Mouse (Mus musculus) CH12.LX (cell line): ENCODE measurements at regions not wholly inside any gene's neighbourhood (a gene's known extent, or its start where the extent isn't known, plus 50 kb on each side); places are given as distances from the start of the nearest gene placed in this dataset.

Experiments
- DNase-seq: peaks from one replicate; pipeline ENCODE4 v3.0.0-alpha.2; 2013; ENCODE audit errors: extremely low read depth
- H3K27ac ChIP-seq: 2 replicates; pipeline ENCODE4 v1.5.1; 2012; ENCODE audit warnings: low read depth, mild to moderate bottlenecking, control low read depth, moderate library complexity; ENCODE audit not compliant: insufficient read depth
- H3K27me3 ChIP-seq: replicated peaks from 2 replicates; pipeline ENCODE3; 2012; ENCODE audit warnings: inconsistent platforms
- H3K36me3 ChIP-seq, 2 experiments: replicated peaks in 1 of 2; 2 replicates each; pipeline versions ENCODE3 to v1.6.1; 2012; ENCODE audit warnings: inconsistent platforms in 1 of 2, low read length in 1 of 2, mild to moderate bottlenecking in 1 of 2, mixed read lengths in 1 of 2, moderate library complexity in 1 of 2; ENCODE audit not compliant: control insufficient read depth in 1 of 2, insufficient read depth in 1 of 2
- H3K4me1 ChIP-seq, 2 experiments: 2 replicates each; pipeline ENCODE4 v1.6.1; 2012; ENCODE audit warnings: inconsistent platforms in 1 of 2, moderate library complexity in 1 of 2; ENCODE audit not compliant: insufficient read depth in 2 of 2, control insufficient read depth in 1 of 2
- H3K4me2 ChIP-seq: 2 replicates; pipeline ENCODE4 v1.6.1; 2012; ENCODE audit warnings: low read depth, mild to moderate bottlenecking, control low read depth; ENCODE audit not compliant: poor library complexity, insufficient read depth, severe bottlenecking
- H3K4me3 ChIP-seq, 3 experiments: fragments of 150-350 bp in 1 of 3; sonication (generic) in 1 of 3; replicated peaks in 1 of 3; 2 replicates each; pipeline versions ENCODE3 to v1.5.1; 2011 to 2012; ENCODE audit warnings: low read depth in 2 of 3, low read length in 2 of 3, mild to moderate bottlenecking in 2 of 3, moderate library complexity in 2 of 3, control low read depth in 1 of 3, improper control_type of control experiment in 1 of 3, inconsistent platforms in 1 of 3, mixed read lengths in 1 of 3; ENCODE audit not compliant: poor library complexity in 1 of 3
- H3K79me2 ChIP-seq: replicated peaks from 2 replicates; pipeline ENCODE4 v1.6.1; 2012; ENCODE audit warnings: mild to moderate bottlenecking, moderate library complexity; ENCODE audit not compliant: control insufficient read depth, poor library complexity, insufficient read depth, severe bottlenecking; ENCODE audit errors: extremely low read depth
- H3K9ac ChIP-seq: 2 replicates; pipeline ENCODE4 v1.6.1; 2012; ENCODE audit warnings: low read depth, mild to moderate bottlenecking, control low read depth, moderate library complexity; ENCODE audit not compliant: insufficient read depth
- H3K9me3 ChIP-seq: replicated peaks from 2 replicates; pipeline ENCODE3; 2012; ENCODE audit warnings: low read length, inconsistent platforms, mixed read lengths
- BHLHE40 ChIP-seq: IDR thresholded peaks from 2 replicates; pipeline ENCODE4 v1.6.1; 2011; ENCODE audit warnings: mild to moderate bottlenecking, low read depth, low read length, improper control_type of control experiment
- ELF1 ChIP-seq: IDR thresholded peaks from 2 replicates; pipeline ENCODE4 v1.6.1; 2014; ENCODE audit warnings: low read depth, mild to moderate bottlenecking, inconsistent platforms, low read length, improper control_type of control experiment
- EP300 ChIP-seq: IDR thresholded peaks from 2 replicates; pipeline ENCODE4 v1.6.1; 2011; ENCODE audit warnings: low read length, improper control_type of control experiment
- ETS1 ChIP-seq: conservative IDR thresholded peaks from 2 replicates; pipeline ENCODE4 v1.6.1; 2012; ENCODE audit warnings: low read depth, mild to moderate bottlenecking, inconsistent platforms, low read length, improper control_type of control experiment, moderate library complexity
- JUN ChIP-seq: IDR thresholded peaks from 2 replicates; pipeline ENCODE4 v1.6.1; 2011; ENCODE audit warnings: low read depth, mild to moderate bottlenecking, low read length, improper control_type of control experiment, moderate library complexity; ENCODE audit not compliant: insufficient read depth
- JUND ChIP-seq: conservative IDR thresholded peaks from 2 replicates; pipeline ENCODE4 v1.6.1; 2011; ENCODE audit warnings: low read depth, low read length, improper control_type of control experiment
- MAFK ChIP-seq: IDR thresholded peaks from 2 replicates; pipeline ENCODE4 v1.6.1; 2011; ENCODE audit warnings: low read length, improper control_type of control experiment; ENCODE audit not compliant: insufficient replicate concordance
- MAX ChIP-seq: IDR thresholded peaks from 2 replicates; pipeline ENCODE4 v1.6.1; 2011; ENCODE audit warnings: low read length, improper control_type of control experiment
- MAZ ChIP-seq: IDR thresholded peaks from 2 replicates; pipeline ENCODE4 v1.6.1; 2012; ENCODE audit warnings: low read depth, mild to moderate bottlenecking, inconsistent platforms, low read length, improper control_type of control experiment, moderate library complexity
- MEF2A ChIP-seq: IDR thresholded peaks from 2 replicates; pipeline ENCODE4 v1.6.1; 2014; ENCODE audit warnings: low read depth, mild to moderate bottlenecking, inconsistent platforms, low read length, improper control_type of control experiment, borderline replicate concordance
- MYC ChIP-seq: IDR thresholded peaks from 2 replicates; pipeline ENCODE4 v1.6.1; 2011; ENCODE audit warnings: low read depth, mild to moderate bottlenecking, improper control_type of control experiment, low read length
- POLR2A ChIP-seq: IDR thresholded peaks from 2 replicates; pipeline ENCODE4 v1.6.1; 2011; ENCODE audit warnings: low read depth, mild to moderate bottlenecking, improper control_type of control experiment, low read length
- TBP ChIP-seq: conservative IDR thresholded peaks from 2 replicates; pipeline ENCODE4 v1.6.1; 2011; ENCODE audit warnings: low read depth, low read length, improper control_type of control experiment
- TCF12 ChIP-seq: IDR thresholded peaks from 2 replicates; pipeline ENCODE4 v1.6.1; 2014; ENCODE audit warnings: low read depth, mild to moderate bottlenecking, inconsistent platforms, low read length, improper control_type of control experiment
- UBTF ChIP-seq: IDR thresholded peaks from 2 replicates; pipeline ENCODE4 v1.6.1; 2012; ENCODE audit warnings: low read depth, mild to moderate bottlenecking, inconsistent platforms, low read length, improper control_type of control experiment, moderate library complexity
- ZKSCAN1 ChIP-seq: IDR thresholded peaks from 2 replicates; pipeline ENCODE4 v1.6.1; 2012; ENCODE audit warnings: low read depth, inconsistent platforms, low read length, improper control_type of control experiment, borderline replicate concordance
- dilution Hi-C: fragments of 300-500 bp; cut with MboI; formaldehyde crosslinking; loops from 2 replicates; pipeline ENCODE4 v1.14.3; 2020; ENCODE audit warnings: low sequenced_read_pairs; ENCODE audit not compliant: extremely low pct_unique_long_range_greater_than_20kb, extremely low pct_ligation_motif_present
- in situ Hi-C: fragments of 300-500 bp; cut with MboI; formaldehyde crosslinking; loops from 3 replicates; pipeline ENCODE4 v1.14.3; 2019; ENCODE audit warnings: low sequenced_read_pairs, low pct_ligation_motif_present, low pct_unique_long_range_greater_than_20kb, mixed read lengths

- in situ Hi-C loops: loop anchor here (25.0 kb wide), 1 partner anchor 661 kb away; no protein-coding TSS in a partner anchor
- Histone ChIP-seq H3K4me3 (no peak overlapping the region), H3K9me3 (no peaks in the 10 kb centered on the region)
Observed at GRCm38 (mm10) chr1:51622986-51623385, 144.8 kb upstream of the Nabp1 start.

GRCm38 (mm10) chr1:51622181-51622862, 144.1 kb upstream of the Nabp1 start:
- Histone ChIP-seq H3K4me3 (no peak overlapping the region), H3K79me2 (no peaks in the 10 kb centered on the region), H3K4me2 (no peak overlapping the region), H3K4me1 (peaks cover 4 to 19% of the 10 kb centered on the region in 2 experiments; a peak in 2 of 4 replicates), H3K36me3 (no peaks in the 10 kb centered on the region), H3K9ac (no peak overlapping the region), H3K27ac (no peak overlapping the region), H3K9me3 (no peaks in the 10 kb centered on the region), H3K27me3 (no peaks in the 10 kb centered on the region)
- TF ChIP-seq TCF12 (no peak), BHLHE40 (no peak), ELF1 (no peak), TBP (no peak)
- in situ Hi-C loops: loop anchor here (25.0 kb wide), 1 partner anchor 660 kb away; no protein-coding TSS in a partner anchor
- no peak for DNase-seq
- dilution Hi-C loops: no loop called here

More at GRCm38 (mm10) chr1:51622986-51623385, 144.8 kb upstream of the Nabp1 start:
- Histone ChIP-seq H3K27me3 (no peaks in the 10 kb centered on the region), H3K79me2 (no peaks in the 10 kb centered on the region), H3K27ac (no peak overlapping the region), H3K4me2 (no peak overlapping the region), H3K4me1 (peaks cover 4 to 26% of the 10 kb centered on the region in 2 experiments; a peak in 2 of 4 replicates), H3K36me3 (no peaks in the 10 kb centered on the region), H3K9ac (no peak overlapping the region)
- dilution Hi-C loops: no loop called here
- no peak for TF ChIP-seq MYC
- no peak for TF ChIP-seq MEF2A
- no peak for TF ChIP-seq BHLHE40
- no peak for TF ChIP-seq ZKSCAN1
- TF ChIP-seq UBTF: no peak
- no peak for TF ChIP-seq MAX
- no peak for TF ChIP-seq JUN
- no peak for TF ChIP-seq MAFK
- no peak for TF ChIP-seq POLR2A
- TF ChIP-seq ETS1: no peak
- no peak for TF ChIP-seq MAZ
- no peak for TF ChIP-seq EP300
- no peak for TF ChIP-seq JUND
- no peak for DNase-seq
